Mouse (Mus musculus) CH12.LX (cell line): ENCODE results near the gene Amer3. TPM values are rescaled to one million over a fixed set of nuclear protein-coding genes. Genes with fewer than 3 reads are reported as not detected.

Experiments
- DNase-seq: peaks from one replicate; pipeline ENCODE4 v3.0.0-alpha.2; 2013; ENCODE audit errors: extremely low read depth
- H3K27ac ChIP-seq: 2 replicates; pipeline ENCODE4 v1.5.1; 2012; ENCODE audit warnings: low read depth, mild to moderate bottlenecking, control low read depth, moderate library complexity; ENCODE audit not compliant: insufficient read depth
- H3K27me3 ChIP-seq: replicated peaks from 2 replicates; pipeline ENCODE3; 2012; ENCODE audit warnings: inconsistent platforms
- H3K36me3 ChIP-seq, 2 experiments: replicated peaks in 1 of 2; 2 replicates each; pipeline versions ENCODE3 to v1.6.1; 2012; ENCODE audit warnings: inconsistent platforms in 1 of 2, low read length in 1 of 2, mild to moderate bottlenecking in 1 of 2, mixed read lengths in 1 of 2, moderate library complexity in 1 of 2; ENCODE audit not compliant: control insufficient read depth in 1 of 2, insufficient read depth in 1 of 2
- H3K4me1 ChIP-seq, 2 experiments: 2 replicates each; pipeline ENCODE4 v1.6.1; 2012; ENCODE audit warnings: inconsistent platforms in 1 of 2, moderate library complexity in 1 of 2; ENCODE audit not compliant: insufficient read depth in 2 of 2, control insufficient read depth in 1 of 2
- H3K4me2 ChIP-seq: 2 replicates; pipeline ENCODE4 v1.6.1; 2012; ENCODE audit warnings: low read depth, mild to moderate bottlenecking, control low read depth; ENCODE audit not compliant: poor library complexity, insufficient read depth, severe bottlenecking
- H3K4me3 ChIP-seq, 3 experiments: fragments of 150-350 bp in 1 of 3; sonication (generic) in 1 of 3; replicated peaks in 1 of 3; 2 replicates each; pipeline versions ENCODE3 to v1.5.1; 2011 to 2012; ENCODE audit warnings: low read depth in 2 of 3, low read length in 2 of 3, mild to moderate bottlenecking in 2 of 3, moderate library complexity in 2 of 3, control low read depth in 1 of 3, improper control_type of control experiment in 1 of 3, inconsistent platforms in 1 of 3, mixed read lengths in 1 of 3; ENCODE audit not compliant: poor library complexity in 1 of 3
- H3K79me2 ChIP-seq: replicated peaks from 2 replicates; pipeline ENCODE4 v1.6.1; 2012; ENCODE audit warnings: mild to moderate bottlenecking, moderate library complexity; ENCODE audit not compliant: control insufficient read depth, poor library complexity, insufficient read depth, severe bottlenecking; ENCODE audit errors: extremely low read depth
- H3K9ac ChIP-seq: 2 replicates; pipeline ENCODE4 v1.6.1; 2012; ENCODE audit warnings: low read depth, mild to moderate bottlenecking, control low read depth, moderate library complexity; ENCODE audit not compliant: insufficient read depth
- H3K9me3 ChIP-seq: replicated peaks from 2 replicates; pipeline ENCODE3; 2012; ENCODE audit warnings: low read length, inconsistent platforms, mixed read lengths
- BHLHE40 ChIP-seq: IDR thresholded peaks from 2 replicates; pipeline ENCODE4 v1.6.1; 2011; ENCODE audit warnings: mild to moderate bottlenecking, low read depth, low read length, improper control_type of control experiment
- CHD1 ChIP-seq: IDR thresholded peaks from 2 replicates; pipeline ENCODE4 v1.6.1; 2012; ENCODE audit warnings: low read depth, low read length, improper control_type of control experiment, inconsistent platforms
- CHD2 ChIP-seq: IDR thresholded peaks from 2 replicates; pipeline ENCODE4 v1.6.1; 2011; ENCODE audit warnings: low read length, improper control_type of control experiment
- CTCF ChIP-seq, 2 experiments: IDR thresholded peaks in 1 of 2; conservative IDR thresholded peaks in 1 of 2; 2 replicates each; pipeline ENCODE4 v1.5.1; 2011 to 2012; ENCODE audit warnings: low read depth in 2 of 2, low read length in 2 of 2, improper control_type of control experiment in 1 of 2, inconsistent platforms in 1 of 2, mild to moderate bottlenecking in 1 of 2, moderate library complexity in 1 of 2
- E2F4 ChIP-seq: IDR thresholded peaks from 2 replicates; pipeline ENCODE4 v1.6.1; 2011; ENCODE audit warnings: low read depth, low read length, improper control_type of control experiment; ENCODE audit not compliant: insufficient replicate concordance
- EP300 ChIP-seq: IDR thresholded peaks from 2 replicates; pipeline ENCODE4 v1.6.1; 2011; ENCODE audit warnings: low read length, improper control_type of control experiment
- ETS1 ChIP-seq: conservative IDR thresholded peaks from 2 replicates; pipeline ENCODE4 v1.6.1; 2012; ENCODE audit warnings: low read depth, mild to moderate bottlenecking, inconsistent platforms, low read length, improper control_type of control experiment, moderate library complexity
- GABPA ChIP-seq: IDR thresholded peaks from 2 replicates; pipeline ENCODE4 v1.6.1; 2012; ENCODE audit warnings: low read depth, low read length, improper control_type of control experiment, inconsistent platforms; ENCODE audit not compliant: insufficient replicate concordance
- HCFC1 ChIP-seq: IDR thresholded peaks from 2 replicates; pipeline ENCODE4 v1.6.1; 2012; ENCODE audit warnings: low read depth, mild to moderate bottlenecking, inconsistent platforms, low read length, improper control_type of control experiment
- IRF4 ChIP-seq: IDR thresholded peaks from 2 replicates; pipeline ENCODE4 v1.6.1; 2014; ENCODE audit warnings: low read depth, mild to moderate bottlenecking, inconsistent platforms, low read length, improper control_type of control experiment
- JUN ChIP-seq: IDR thresholded peaks from 2 replicates; pipeline ENCODE4 v1.6.1; 2011; ENCODE audit warnings: low read depth, mild to moderate bottlenecking, low read length, improper control_type of control experiment, moderate library complexity; ENCODE audit not compliant: insufficient read depth
- KAT2A ChIP-seq: IDR thresholded peaks from 2 replicates; pipeline ENCODE4 v1.6.1; 2012; ENCODE audit warnings: low read length, improper control_type of control experiment, inconsistent platforms; ENCODE audit not compliant: insufficient replicate concordance
- MAFK ChIP-seq: IDR thresholded peaks from 2 replicates; pipeline ENCODE4 v1.6.1; 2011; ENCODE audit warnings: low read length, improper control_type of control experiment; ENCODE audit not compliant: insufficient replicate concordance
- MAX ChIP-seq: IDR thresholded peaks from 2 replicates; pipeline ENCODE4 v1.6.1; 2011; ENCODE audit warnings: low read length, improper control_type of control experiment
- MEF2A ChIP-seq: IDR thresholded peaks from 2 replicates; pipeline ENCODE4 v1.6.1; 2014; ENCODE audit warnings: low read depth, mild to moderate bottlenecking, inconsistent platforms, low read length, improper control_type of control experiment, borderline replicate concordance
- MYC ChIP-seq: IDR thresholded peaks from 2 replicates; pipeline ENCODE4 v1.6.1; 2011; ENCODE audit warnings: low read depth, mild to moderate bottlenecking, improper control_type of control experiment, low read length
- NELFE ChIP-seq: IDR thresholded peaks from 2 replicates; pipeline ENCODE4 v1.6.1; 2011; ENCODE audit warnings: low read depth, low read length, improper control_type of control experiment
- NRF1 ChIP-seq: IDR thresholded peaks from 2 replicates; pipeline ENCODE4 v1.6.1; 2014; ENCODE audit warnings: low read depth, mild to moderate bottlenecking, inconsistent platforms, low read length, improper control_type of control experiment, moderate library complexity
- PAX5 ChIP-seq: IDR thresholded peaks from 2 replicates; pipeline ENCODE4 v1.6.1; 2012; ENCODE audit warnings: low read length, inconsistent platforms, mixed read lengths
- RAD21 ChIP-seq: IDR thresholded peaks from 2 replicates; pipeline ENCODE4 v1.6.1; 2011; ENCODE audit warnings: low read depth, mild to moderate bottlenecking, low read length, improper control_type of control experiment, moderate library complexity
- SMC3 ChIP-seq: IDR thresholded peaks from 2 replicates; pipeline ENCODE4 v1.6.1; 2011; ENCODE audit warnings: low read depth, low read length, improper control_type of control experiment
- TBP ChIP-seq: conservative IDR thresholded peaks from 2 replicates; pipeline ENCODE4 v1.6.1; 2011; ENCODE audit warnings: low read depth, low read length, improper control_type of control experiment
- UBTF ChIP-seq: IDR thresholded peaks from 2 replicates; pipeline ENCODE4 v1.6.1; 2012; ENCODE audit warnings: low read depth, mild to moderate bottlenecking, inconsistent platforms, low read length, improper control_type of control experiment, moderate library complexity
- USF2 ChIP-seq: conservative IDR thresholded peaks from 2 replicates; pipeline ENCODE4 v1.6.1; 2011; ENCODE audit warnings: low read depth, low read length, improper control_type of control experiment
- ZC3H11A ChIP-seq: IDR thresholded peaks from 2 replicates; pipeline ENCODE4 v1.6.1; 2012; ENCODE audit warnings: low read depth, mild to moderate bottlenecking, inconsistent platforms, low read length, improper control_type of control experiment
- ZKSCAN1 ChIP-seq: IDR thresholded peaks from 2 replicates; pipeline ENCODE4 v1.6.1; 2012; ENCODE audit warnings: low read depth, inconsistent platforms, low read length, improper control_type of control experiment, borderline replicate concordance
- ZMIZ1 ChIP-seq: IDR thresholded peaks from 2 replicates; pipeline ENCODE4 v1.6.1; 2012; ENCODE audit warnings: low read depth, mild to moderate bottlenecking, inconsistent platforms, low read length, improper control_type of control experiment
- ZNF384 ChIP-seq: IDR thresholded peaks from 2 replicates; pipeline ENCODE4 v1.6.1; 2012; ENCODE audit warnings: low read depth, low read length, improper control_type of control experiment, inconsistent platforms
- dilution Hi-C: fragments of 300-500 bp; cut with MboI; formaldehyde crosslinking; loops from 2 replicates; pipeline ENCODE4 v1.14.3; 2020; ENCODE audit warnings: low sequenced_read_pairs; ENCODE audit not compliant: extremely low pct_unique_long_range_greater_than_20kb, extremely low pct_ligation_motif_present
- in situ Hi-C: fragments of 300-500 bp; cut with MboI; formaldehyde crosslinking; loops from 3 replicates; pipeline ENCODE4 v1.14.3; 2019; ENCODE audit warnings: low sequenced_read_pairs, low pct_ligation_motif_present, low pct_unique_long_range_greater_than_20kb, mixed read lengths
- polyA plus RNA-seq: library from polyadenylated mRNA; unstranded; fragments of >175 nt; gene quantifications from 2 replicates; pipeline ENCODE4 v1.2.1, GENCODE M21; 2012; ENCODE audit warnings: low read depth; ENCODE audit not compliant: insufficient read length
- total RNA-seq, 2 experiments: library from RNA; depleted of rRNA; stranded (reverse); fragments of 300-350 nt in 1 of 2; fragments of >200 nt in 1 of 2; gene quantifications; 2 replicates each; pipeline ENCODE4 v1.2.3; 2012 to 2014

Gene Amer3
- total and polyA plus RNA-seq, 3 experiments = 0.04 to 0.20 (median 0.17) TPM

DNA sequence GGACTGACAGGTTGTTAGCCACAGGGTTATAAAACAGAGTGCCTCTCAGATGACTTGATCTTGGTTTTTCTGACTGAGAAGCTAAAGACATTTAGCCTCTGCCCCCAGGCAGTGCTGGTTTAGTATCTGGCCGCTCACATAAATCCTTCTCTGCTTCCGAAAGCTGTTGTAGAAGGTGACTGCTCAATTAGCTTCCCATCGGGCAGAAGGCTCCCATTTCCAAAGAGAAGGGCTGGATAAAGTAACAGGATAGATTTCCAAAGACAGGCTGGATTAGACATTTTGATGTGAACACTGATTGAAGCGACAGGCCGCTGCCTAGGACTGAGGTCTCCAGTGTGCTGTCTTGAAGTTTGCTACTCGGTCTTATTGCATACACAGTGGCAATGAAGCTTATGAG lies 2.8 kb downstream of the Amer3 start:
- no peak overlapping the region for H3K9ac ChIP-seq
- dilution Hi-C loops (no loop called here), in situ Hi-C loops (no loop called here)
- H3K27ac ChIP-seq = no peak overlapping the region
- DNase-seq = no peak
- H3K9me3 ChIP-seq = peaks cover 3% of the 10 kb centered on the region
- H3K4me2 ChIP-seq = no peak overlapping the region
- H3K79me2 ChIP-seq = no peaks in the 10 kb centered on the region
- H3K36me3 ChIP-seq = no peaks in the 10 kb centered on the region
- H3K4me1 ChIP-seq = peaks cover 13 to 19% of the 10 kb centered on the region in 2 experiments
- H3K4me3 ChIP-seq = no peak overlapping the region
- TF ChIP-seq PAX5 (no peak), UBTF (no peak), EP300 (no peak), ZNF384 (no peak), ZKSCAN1 (no peak)
- H3K27me3 ChIP-seq = peaks cover 48% of the 10 kb centered on the region

DNA sequence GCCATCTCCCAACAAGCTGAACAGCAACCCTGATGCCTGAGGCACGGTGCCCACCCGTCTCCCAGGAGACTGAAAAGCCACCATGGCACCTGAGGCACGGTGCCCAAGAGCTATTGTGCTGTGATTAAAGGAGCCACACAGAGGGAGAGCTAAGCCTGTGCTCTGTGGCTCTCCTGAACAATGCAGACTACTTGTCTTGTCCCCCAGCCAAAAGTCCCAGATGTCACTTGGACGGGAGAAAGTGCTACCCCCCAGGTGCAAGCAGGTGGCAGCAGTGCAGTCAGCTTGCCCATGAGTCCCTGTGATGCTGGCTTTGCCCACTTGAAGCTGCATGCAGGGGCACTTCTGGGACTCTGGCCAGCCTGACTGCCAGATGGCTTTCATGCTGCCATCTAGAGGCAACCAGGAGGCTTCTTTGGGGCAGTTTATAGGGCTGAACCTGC lies 4.4 kb downstream of the Amer3 start:
- Histone ChIP-seq H3K4me3 (no peak overlapping the region), H3K27ac (no peak overlapping the region), H3K27me3 (peaks cover 41% of the 10 kb centered on the region), H3K9ac (no peak overlapping the region), H3K9me3 (peaks cover 3% of the 10 kb centered on the region), H3K36me3 (no peaks in the 10 kb centered on the region), H3K4me1 (peaks cover 22 to 35% of the 10 kb centered on the region in 2 experiments), H3K4me2 (no peak overlapping the region), H3K79me2 (no peaks in the 10 kb centered on the region)
- in situ Hi-C loops (no loop called here), dilution Hi-C loops (no loop called here)
- peak; percentile 30 for DNase-seq
- TF ChIP-seq SMC3 = peak; percentile 55
- no peak for TF ChIP-seq CHD2
- TF ChIP-seq ZKSCAN1 = no peak
- TF ChIP-seq PAX5 = no peak
- TF ChIP-seq MEF2A = no peak
- TF ChIP-seq MAFK = no peak
- peak in 1 of 2 experiments; percentile 64; a peak in 2 of 4 replicates for TF ChIP-seq CTCF (conservative IDR thresholded peaks at IDR 0.05 in 1 of 2, IDR thresholded peaks at IDR 0.05 in 1 of 2; ENCODE audit: low read depth in 2 of 2, low read length in 2 of 2)
- no peak for TF ChIP-seq USF2
- no peak for TF ChIP-seq JUN
- TF ChIP-seq MAX = no peak
- no peak for TF ChIP-seq CHD1
- TF ChIP-seq ETS1 = no peak
- no peak for TF ChIP-seq ZC3H11A
- no peak for TF ChIP-seq ZMIZ1
- no peak for TF ChIP-seq IRF4
- no peak for TF ChIP-seq NRF1
- TF ChIP-seq GABPA = no peak
- no peak for TF ChIP-seq MYC
- TF ChIP-seq BHLHE40 = no peak
- no peak for TF ChIP-seq KAT2A
- TF ChIP-seq HCFC1 = no peak
- no peak for TF ChIP-seq E2F4
- TF ChIP-seq TBP = no peak
- TF ChIP-seq RAD21 = peak; percentile 37
- no peak for TF ChIP-seq NELFE
